9 mouse cellular contexts compared by ENCODE assay signal in the genomic region with DNA sequence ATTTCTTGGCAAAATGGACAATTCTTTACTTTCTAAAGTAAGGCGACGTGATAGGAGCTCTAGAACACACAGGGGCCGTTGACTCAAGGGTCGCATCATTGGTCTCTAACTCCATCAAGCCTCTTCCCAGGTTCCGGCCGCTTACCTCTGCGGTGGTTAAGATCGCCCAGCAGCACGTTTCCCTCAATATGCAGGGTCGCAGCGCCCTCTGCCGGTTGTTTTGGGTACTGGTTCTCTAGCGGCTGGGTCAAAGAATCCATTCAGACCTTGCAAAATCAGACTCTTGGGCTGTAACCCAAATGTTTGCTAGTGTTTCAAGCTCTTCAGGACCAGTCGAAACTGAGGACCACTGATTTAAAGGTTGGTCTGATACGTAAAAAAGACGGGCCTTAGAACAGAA. TPM values are rescaled to one million over a fixed set of nuclear protein-coding genes. Genes with fewer than 3 reads are reported as not detected.
DNase-seq lines count a peak whose midpoint lies in the region; ATAC-seq and TF ChIP-seq lines count a peak whose summit lies in the region.
"Had no signal": no experiment of that assay in that cellular context is flagged by ENCODE, and none has a peak within 500 bp of the region (broad histone marks: within the 10 kb centered on the region; RNA-seq: fewer than 3 reads in every experiment).

No protein-coding gene starts in this region.

- no peak overlapping the region for H3K27ac ChIP-seq in layer of hippocampus, adult 2 months
- H3K27ac ChIP-seq: hindbrain, embryonic 15.5 days had no signal

- peak; percentile 81 to 83 for DNase-seq in CD8-positive naive resting alpha-beta T cell, adult 2 months (ENCODE audit: low read depth in 2 of 2, low spot score in 2 of 2)
- peak; percentile 88 to 93 for DNase-seq in cerebellum, postnatal 36 days
- peak; percentile 76 to 81 for DNase-seq in gastrocnemius, postnatal 36 days
- DNase-seq in layer of hippocampus, adult 2 months (ENCODE audit: low spot score in 2 of 2): peak; percentile 69 to 95
- DNase-seq in lung, postnatal 14 days: peak; percentile 92
- peak; percentile 75 for DNase-seq in right cerebral cortex, adult 18-20 months
- DNase-seq in urinary bladder, adult 2 months (ENCODE audit: low spot score): peak; percentile 82

- peak; percentile 94 for TF ChIP-seq CTCF in layer of hippocampus, adult 2 months (conservative IDR thresholded peaks at IDR 0.05)

- H3K4me3 ChIP-seq in layer of hippocampus, adult 2 months: no peak overlapping the region
- H3K4me3 ChIP-seq: hindbrain, embryonic 15.5 days had no signal

- intact Hi-C loops in gastrocnemius, postnatal 36 days (cut with DNase I): loop anchor here (1.0 kb wide), 1 partner anchor 99 kb away; no protein-coding TSS in a partner anchor

- peak; percentile 36 for ATAC-seq in activated CD4-positive, CD25-positive, alpha-beta regulatory T cell, adult 4 months

RNA-seq across cellular contexts. Expression of gene Aen, which starts 5.0 kb away (rescaled TPM):
- polyA plus RNA-seq in activated CD4-positive, CD25-positive, alpha-beta regulatory T cell, adult 4 months (2017; shearing (Covaris generic)): 10 to 100 TPM; 22.0 to 25.4 TPM
- 10 to 100 TPM; 40.5 to 50.0 TPM for total RNA-seq in gastrocnemius, postnatal 36 days (2021)
- total RNA-seq in layer of hippocampus, adult 2 months (2021): 10 to 100 TPM; 20.8 to 23.7 TPM
- 29.1 and 30.7 TPM in 2 replicates for polyA plus RNA-seq in urinary bladder, adult 2 months (2012; rRNA removed)

RNA-seq across cellular contexts. Expression of gene Isg20, which starts 22.6 kb away (rescaled TPM):
- 100 to 1,000 TPM; 113 to 119 TPM for polyA plus RNA-seq in activated CD4-positive, CD25-positive, alpha-beta regulatory T cell, adult 4 months (2017; shearing (Covaris generic))
- total RNA-seq in gastrocnemius, postnatal 36 days (2021): 1 to 10 TPM; 1.4 to 1.8 TPM
- under 1 TPM; 0.34 to 0.49 TPM for total RNA-seq in layer of hippocampus, adult 2 months (2021)
- 41.1 and 42.0 TPM in 2 replicates for polyA plus RNA-seq in urinary bladder, adult 2 months (2012; rRNA removed)

RNA-seq across cellular contexts. Expression of gene Det1, which starts 43.6 kb away (rescaled TPM):
- 10 to 100 TPM; 15.7 to 18.8 TPM for polyA plus RNA-seq in activated CD4-positive, CD25-positive, alpha-beta regulatory T cell, adult 4 months (2017; shearing (Covaris generic))
- 10 to 100 TPM; 16.0 to 16.5 TPM for total RNA-seq in gastrocnemius, postnatal 36 days (2021)
- total RNA-seq in layer of hippocampus, adult 2 months (2021): 1 to 10 TPM; 6.5 to 6.6 TPM
- polyA plus RNA-seq in urinary bladder, adult 2 months (2012; rRNA removed): 11.0 and 11.7 TPM in 2 replicates
